Mouse (Mus musculus) heart, embryonic 14.5 days (tissue): ENCODE data around the gene Mill2. TPM values are rescaled to one million over a fixed set of nuclear protein-coding genes. Genes with fewer than 3 reads are reported as not detected.

Experiments
- ATAC-seq: fragments of 200-750 bp; cut with Nextera tagmentation; 2 replicates; pipeline ENCODE4 v1.8.0; 2017; ENCODE audit warnings: low read depth, moderate TSS enrichment; ENCODE audit not compliant: insufficient number of reproducible peaks, insufficient read depth, low FRiP score
- H3K27ac ChIP-seq, 2 experiments: fragments of 200-500 bp in 1 of 2; fragments of 300-500 bp in 1 of 2; sonication (generic) in 1 of 2; replicated peaks in 1 of 2; 2 replicates each; pipeline ENCODE4 v1.5.1; 2012 to 2014; ENCODE audit warnings: low read depth in 2 of 2, low read length in 2 of 2, control low read depth in 1 of 2, mild to moderate bottlenecking in 1 of 2, mixed read lengths in 1 of 2; ENCODE audit not compliant: control insufficient read depth in 1 of 2, insufficient read depth in 1 of 2
- H3K27me3 ChIP-seq: fragments of 300-500 bp; sonication (generic); 2 replicates; pipeline ENCODE4 v1.6.1; 2014; ENCODE audit warnings: mild to moderate bottlenecking, low read length, control low read depth; ENCODE audit not compliant: control insufficient read depth, insufficient read depth
- H3K36me3 ChIP-seq: fragments of 300-500 bp; sonication (generic); 2 replicates; pipeline ENCODE4 v1.6.1; 2014; ENCODE audit warnings: mild to moderate bottlenecking, control low read depth, low read length, mixed read lengths; ENCODE audit not compliant: control insufficient read depth, insufficient read depth
- H3K4me1 ChIP-seq, 2 experiments: fragments of 200-500 bp in 1 of 2; fragments of 300-500 bp in 1 of 2; sonication (generic) in 1 of 2; 2 replicates each; pipeline ENCODE4 v1.6.1; 2012 to 2014; ENCODE audit warnings: low read length in 2 of 2, control low read depth in 1 of 2, mixed read lengths in 1 of 2; ENCODE audit not compliant: control insufficient read depth in 2 of 2, insufficient read depth in 2 of 2
- H3K4me2 ChIP-seq: fragments of 300-500 bp; sonication (generic); 2 replicates; pipeline ENCODE4 v1.6.1; 2014; ENCODE audit warnings: mild to moderate bottlenecking, low read length
- H3K4me3 ChIP-seq, 2 experiments: fragments of 200-500 bp in 1 of 2; fragments of 300-500 bp in 1 of 2; sonication (generic) in 1 of 2; 2 replicates each; pipeline ENCODE4 v1.5.1; 2012 to 2014; ENCODE audit warnings: low read length in 2 of 2, mild to moderate bottlenecking in 2 of 2, control low read depth in 1 of 2, low read depth in 1 of 2, moderate library complexity in 1 of 2; ENCODE audit not compliant: control insufficient read depth in 1 of 2, insufficient read depth in 1 of 2
- H3K9ac ChIP-seq: fragments of 300-500 bp; sonication (generic); 2 replicates; pipeline ENCODE4 v1.6.1; 2014; ENCODE audit warnings: mild to moderate bottlenecking, low read length
- H3K9me3 ChIP-seq: fragments of 300-500 bp; sonication (generic); 2 replicates; pipeline ENCODE4 v1.6.1; 2016; ENCODE audit warnings: low read length, control low read depth; ENCODE audit not compliant: control insufficient read depth
- WGBS: fragments of 180-500 bp; shearing (Covaris S2); extraction: QIAGEN DNeasy Blood & Tissue Kit; methylation state at CpG from one replicate; pipeline ENCODE4 v1.1.7; 2014; 5-methylcytosine and 5-hydroxymethylcytosine counted together
- polyA plus RNA-seq: library from polyadenylated mRNA; unstranded; fragments of >200 nt; fragmentation: Nextera tagmentation; extraction: Ambion mirVana; gene quantifications from 2 replicates; pipeline ENCODE4 v1.2.1, GENCODE M21; 2014

Gene Mill2
- polyA plus RNA-seq, 1 experiment from 2014 or later: 0.16 TPM

- H3K9ac ChIP-seq: no peak overlapping the region
- no peaks in the 10 kb centered on the region; the same call in 1 of the 2 replicates for H3K27me3 ChIP-seq
- H3K4me2 ChIP-seq: no peak overlapping the region
- H3K4me1 ChIP-seq: no peaks in the 10 kb centered on the region
- H3K9me3 ChIP-seq: no peaks in the 10 kb centered on the region
- H3K4me3 ChIP-seq: no peak overlapping the region
- no peaks in the 10 kb centered on the region for H3K36me3 ChIP-seq
- WGBS: 61% methylated on average over 26 of the region's 26 CpGs
- no peak overlapping the region for H3K27ac ChIP-seq
- no peak for ATAC-seq
These were observed 11.8 kb upstream of the Mill2 start for GRCm38 (mm10) chr7:18827792-18828546.

DNA sequence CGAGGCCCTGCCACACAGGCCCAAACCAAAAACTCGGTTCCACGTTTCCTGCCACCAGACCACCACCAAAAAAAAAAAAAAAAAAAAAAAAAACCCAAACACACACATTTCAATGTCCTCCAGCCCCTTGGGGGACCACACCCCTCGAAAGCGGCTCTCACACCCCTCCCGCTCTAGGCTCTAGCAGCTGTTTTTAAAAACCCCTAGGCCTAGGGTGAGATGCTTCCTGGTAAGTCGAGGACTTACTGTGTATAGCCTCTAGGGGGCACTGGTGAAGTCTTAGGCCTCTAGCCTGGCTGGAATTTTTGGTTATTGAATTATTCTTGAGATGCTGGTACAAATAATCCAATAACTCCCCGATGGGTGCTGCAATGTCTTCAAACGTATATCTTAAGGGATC is 11.2 kb upstream of the Mill2 start:
- ATAC-seq: no peak
- H3K36me3 ChIP-seq: no peaks in the 10 kb centered on the region

DNA sequence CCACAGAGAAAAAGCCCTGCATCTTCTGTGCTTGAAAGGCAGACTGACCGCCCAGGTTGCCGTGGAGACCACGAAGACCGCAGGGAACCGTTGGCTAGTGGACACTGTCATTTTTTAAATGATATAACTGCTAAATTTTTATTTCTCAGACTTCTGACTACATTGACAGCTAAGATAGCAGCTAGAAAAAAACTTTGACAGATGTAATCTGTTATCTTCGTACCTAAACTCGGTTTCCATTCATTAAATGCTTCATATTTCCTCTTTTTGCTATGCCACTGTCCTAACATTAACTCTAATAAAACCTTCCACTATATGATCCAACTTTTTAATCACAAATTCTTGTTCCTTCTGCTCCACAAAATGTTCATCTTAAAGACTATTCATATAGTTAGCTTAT is 10.2 kb upstream of the Mill2 start:
- Histone ChIP-seq H3K4me1 (no peaks in the 10 kb centered on the region), H3K27ac (no peak overlapping the region), H3K9ac (no peak overlapping the region), H3K27me3 (no peaks in the 10 kb centered on the region; the same call in 1 of the 2 replicates), H3K4me3 (no peak overlapping the region), H3K4me2 (no peak overlapping the region), H3K9me3 (0 out of 2 replicates have a peak, but pooled peaks cover 3% of the 10 kb centered on the region), H3K36me3 (no peaks in the 10 kb centered on the region)
- WGBS: 81% methylated on average over 7 of the region's 7 CpGs
- ATAC-seq: no peak

More for the DNA sequence above, 11.2 kb upstream of the Mill2 start:
- H3K9me3 ChIP-seq: 0 out of 2 replicates have a peak, but pooled peaks cover 3% of the 10 kb centered on the region
- no peak overlapping the region for H3K9ac ChIP-seq
- 53% methylated on average over 9 of the region's 9 CpGs for WGBS
- H3K4me3 ChIP-seq: no peak overlapping the region
- no peaks in the 10 kb centered on the region for H3K4me1 ChIP-seq
- H3K27ac ChIP-seq: no peak overlapping the region
- H3K4me2 ChIP-seq: no peak overlapping the region
- H3K27me3 ChIP-seq: no peaks in the 10 kb centered on the region; the same call in 1 of the 2 replicates

- H3K4me3 ChIP-seq: no peak overlapping the region
- H3K27me3 ChIP-seq: no peaks in the 10 kb centered on the region; the same call in 1 of the 2 replicates
- 31% methylated on average over 13 of the region's 13 CpGs for WGBS
- H3K27ac ChIP-seq: no peak overlapping the region
- no peak overlapping the region for H3K4me2 ChIP-seq
- H3K4me1 ChIP-seq: no peaks in the 10 kb centered on the region
- ATAC-seq: no peak
- no peak overlapping the region for H3K9ac ChIP-seq
- H3K36me3 ChIP-seq: no peaks in the 10 kb centered on the region
- H3K9me3 ChIP-seq: 0 out of 2 replicates have a peak, but pooled peaks cover 3% of the 10 kb centered on the region
These were observed 7.5 kb upstream of the Mill2 start for GRCm38 (mm10) chr7:18832298-18832697.

DNA sequence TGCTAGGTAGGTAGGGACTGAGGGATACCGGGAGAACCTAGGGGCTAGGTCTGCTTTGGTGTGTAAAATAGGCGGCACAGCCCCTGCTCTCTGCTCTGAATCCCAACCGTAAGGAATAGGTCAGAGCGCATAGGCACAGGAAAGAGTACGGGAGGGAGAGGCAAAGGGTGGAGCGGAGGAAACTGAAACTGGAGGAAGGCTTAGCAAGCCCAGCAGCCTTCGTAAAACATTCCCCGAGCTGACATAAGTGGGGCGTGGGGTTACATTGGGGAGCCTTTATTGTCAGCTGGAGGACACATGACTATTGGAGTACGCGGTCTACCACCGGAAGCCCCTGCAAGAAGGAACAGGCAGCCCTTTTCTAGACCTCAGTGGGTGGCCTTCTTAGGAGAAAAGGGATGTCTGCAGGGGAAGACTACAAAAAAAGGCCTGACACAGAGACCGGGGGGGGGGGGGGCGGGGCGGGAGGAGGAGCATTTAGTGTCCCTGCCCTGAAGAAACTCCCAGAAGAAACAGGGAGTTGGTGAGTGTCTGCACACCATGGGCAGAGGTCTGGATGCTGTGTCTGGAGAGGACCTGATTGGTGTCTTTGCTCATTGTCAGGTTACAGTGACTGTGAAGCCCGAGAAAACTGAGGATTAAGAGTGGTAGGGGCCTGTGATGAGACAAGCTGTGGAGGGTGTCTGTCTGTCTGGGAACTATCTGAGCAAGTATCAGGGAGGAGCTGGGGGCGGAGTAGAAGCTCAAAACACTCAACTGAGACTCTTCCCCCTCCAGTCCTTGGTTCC is 814 bp downstream of the Mill2 start:
- peak overlapping the region; percentile 55 for H3K4me2 ChIP-seq
- 4% methylated on average over 13 of the region's 17 CpGs for WGBS
- peak overlapping the region; percentile 43 to 55; a peak in 3 of 4 replicates for H3K27ac ChIP-seq
- peak overlapping the region; percentile 32 to 43 for H3K4me3 ChIP-seq
- ATAC-seq: peak; percentile 54; the same call in 1 of the 2 replicates
- H3K4me1 ChIP-seq: peaks cover 2 to 3% of the 10 kb centered on the region in 2 experiments; a peak in 1 of 4 replicates
- H3K36me3 ChIP-seq: no peaks in the 10 kb centered on the region
- no peaks in the 10 kb centered on the region for H3K27me3 ChIP-seq
- H3K9ac ChIP-seq: peak overlapping the region; percentile 61
- H3K9me3 ChIP-seq: no peaks in the 10 kb centered on the region

- H3K4me2 ChIP-seq: peak overlapping the region; percentile 55
- 64% methylated on average over 1 of the region's 1 CpGs for WGBS
- no peak overlapping the region for H3K27ac ChIP-seq
- peak overlapping the region; percentile 43; the same call in 1 of the 2 replicates for H3K9ac ChIP-seq
- no peaks in the 10 kb centered on the region for H3K36me3 ChIP-seq
- 0 out of 4 replicates have a peak overlapping the region, but pooled peaks of 1 of the 2 experiments have one; percentile 18 for H3K4me3 ChIP-seq
- H3K27me3 ChIP-seq: no peaks in the 10 kb centered on the region
- ATAC-seq: no peak
- H3K4me1 ChIP-seq: peaks cover 2 to 3% of the 10 kb centered on the region in 2 experiments; a peak in 1 of 4 replicates
- H3K9me3 ChIP-seq: no peaks in the 10 kb centered on the region
These were observed 1.4 kb downstream of the Mill2 start for GRCm38 (mm10) chr7:18841174-18841567.

DNA sequence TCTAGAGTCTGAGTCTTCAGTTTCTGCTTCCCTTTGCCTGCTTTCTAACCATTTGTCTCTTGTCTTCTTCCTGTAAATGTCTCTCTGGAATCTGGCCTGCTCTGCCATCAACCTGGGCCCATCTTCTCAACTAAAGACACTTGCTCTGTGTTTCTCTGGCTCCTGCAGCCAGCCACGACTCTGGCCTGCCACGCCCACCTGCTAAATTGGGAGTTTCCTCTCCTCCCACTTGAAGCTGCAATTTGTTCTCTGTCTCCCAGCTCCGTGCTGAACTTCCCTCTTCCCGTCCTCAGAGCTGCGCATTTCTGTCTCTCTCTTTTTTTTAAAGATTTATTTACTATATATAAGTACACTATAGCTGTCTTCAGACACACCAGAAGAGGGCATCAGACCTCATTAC is 5.0 kb downstream of the Mill2 start:
- Histone ChIP-seq H3K9me3 (no peaks in the 10 kb centered on the region), H3K36me3 (no peaks in the 10 kb centered on the region), H3K27me3 (no peaks in the 10 kb centered on the region), H3K4me2 (no peak overlapping the region), H3K4me1 (peaks cover 2 to 3% of the 10 kb centered on the region in 2 experiments; a peak in 1 of 4 replicates), H3K4me3 (no peak overlapping the region), H3K27ac (no peak overlapping the region), H3K9ac (no peak overlapping the region)
- WGBS: 27% methylated on average over 5 of the region's 5 CpGs
- ATAC-seq: no peak
